Mouse (Mus musculus) erythroblast, embryonic 14.5 days (primary cell): ENCODE results near the gene Slc35c2. TPM values are rescaled to one million over a fixed set of nuclear protein-coding genes. Genes with fewer than 3 reads are reported as not detected.
A peak's percentile ranks its signal among the peaks of the same experiment; 100 is the strongest.

Experiments
- H3K27me3 ChIP-seq: 2 replicates; pipeline ENCODE4 v1.6.1; 2012; ENCODE audit warnings: inconsistent platforms; ENCODE audit not compliant: control insufficient read depth
- H3K36me3 ChIP-seq: 2 replicates; pipeline ENCODE4 v1.6.1; 2012; ENCODE audit warnings: mild to moderate bottlenecking, inconsistent platforms; ENCODE audit not compliant: control insufficient read depth
- H3K4me1 ChIP-seq: 2 replicates; pipeline ENCODE4 v1.6.1; 2012; ENCODE audit warnings: inconsistent platforms; ENCODE audit not compliant: control insufficient read depth
- H3K4me3 ChIP-seq: replicated peaks from 2 replicates; pipeline ENCODE3; 2012; ENCODE audit warnings: moderate library complexity, mild to moderate bottlenecking, inconsistent platforms
- H3K9me3 ChIP-seq: 2 replicates; pipeline ENCODE4 v1.6.1; 2012; ENCODE audit warnings: low read length, inconsistent platforms, mixed read lengths; ENCODE audit not compliant: control insufficient read depth
- GATA1 ChIP-seq: IDR thresholded peaks from 2 replicates; pipeline ENCODE4 v1.6.1; 2012; ENCODE audit warnings: low read length, inconsistent platforms, mixed read lengths
- TAL1 ChIP-seq: IDR thresholded peaks from 3 replicates; pipeline ENCODE4 v1.6.1; 2012; ENCODE audit warnings: low read length, inconsistent platforms, mixed read lengths
- polyA plus RNA-seq: library from polyadenylated mRNA; stranded (reverse); fragments of >175 nt; gene quantifications from 2 replicates; pipeline ENCODE4 v1.2.3, GENCODE M21; 2012

The Slc35c2 gene
- polyA plus RNA-seq, 1 experiment, result 2.5 TPM

GRCm38 (mm10) chr2:165316837-165317473, 29.3 kb upstream of the Slc35c2 start:
- Histone ChIP-seq H3K36me3 (peaks cover 44% of the 10 kb centered on the region), H3K4me1 (peaks cover 41% of the 10 kb centered on the region), H3K4me3 (no peak overlapping the region), H3K9me3 (no peaks in the 10 kb centered on the region), H3K27me3 (no peaks in the 10 kb centered on the region)
- TF ChIP-seq TAL1 (no peak), GATA1 (no peak)

- peaks cover 33% of the 10 kb centered on the region for H3K4me1 ChIP-seq
- H3K4me3 ChIP-seq, result no peak overlapping the region
Observed at GRCm38 (mm10) chr2:165316204-165316603, 28.5 kb upstream of the Slc35c2 start.

DNA sequence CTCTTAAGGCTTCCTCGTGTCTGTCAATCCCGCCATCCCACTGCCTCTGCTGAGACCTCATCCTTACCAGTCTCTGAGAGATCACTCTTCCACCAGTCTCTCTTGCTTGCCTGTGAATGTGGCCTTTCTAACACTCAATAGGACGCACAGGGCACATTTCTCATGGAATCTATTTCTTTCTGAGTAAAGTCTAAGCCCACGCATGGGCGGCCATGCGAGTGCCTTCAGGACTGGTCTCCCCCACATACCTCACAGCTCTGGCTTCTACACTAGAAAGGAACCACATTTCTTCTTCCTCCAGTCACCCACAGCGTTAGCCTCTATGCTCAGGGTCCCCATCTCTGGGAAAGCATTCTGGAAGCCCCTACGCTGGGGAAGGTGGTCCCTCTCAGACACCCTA, 26.5 kb upstream of the Slc35c2 start:
- TF ChIP-seq TAL1 (no peak), GATA1 (no peak)
- peaks cover 60% of the 10 kb centered on the region for H3K36me3 ChIP-seq

More at GRCm38 (mm10) chr2:165316204-165316603, 28.5 kb upstream of the Slc35c2 start:
- TF ChIP-seq GATA1, result no peak
- TF ChIP-seq TAL1, result no peak
- Histone ChIP-seq H3K27me3 (no peaks in the 10 kb centered on the region), H3K9me3 (no peaks in the 10 kb centered on the region), H3K36me3 (peaks cover 49% of the 10 kb centered on the region)

DNA sequence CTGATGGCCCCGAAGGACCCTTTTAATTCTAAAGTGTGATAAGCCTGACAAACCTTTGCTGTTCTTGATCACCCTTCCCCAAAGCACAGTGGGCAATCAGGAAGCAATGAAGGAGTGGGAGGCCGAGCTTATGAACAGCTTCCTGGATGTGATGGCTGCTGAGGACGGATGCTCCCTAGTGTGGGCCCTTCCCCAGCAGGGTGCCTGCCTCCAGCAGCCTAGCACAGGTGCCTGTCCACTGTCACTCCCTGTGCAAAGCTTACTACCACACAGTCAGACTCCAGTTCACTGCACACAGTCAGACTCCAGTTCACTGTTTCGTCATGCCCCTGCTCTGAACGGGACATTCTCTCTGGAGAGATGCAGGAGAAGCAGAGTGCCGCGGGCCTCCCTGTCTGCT, 24.7 kb upstream of the Slc35c2 start:
- Histone ChIP-seq H3K9me3 (no peaks in the 10 kb centered on the region), H3K27me3 (no peaks in the 10 kb centered on the region), H3K4me1 (peaks cover 18% of the 10 kb centered on the region), H3K36me3 (peaks cover 70% of the 10 kb centered on the region), H3K4me3 (no peak overlapping the region)
- 0 out of 3 replicates have a peak, but pooled peaks have one; percentile 22 for TF ChIP-seq TAL1
- TF ChIP-seq GATA1, result no peak

More for the DNA sequence above, 26.5 kb upstream of the Slc35c2 start:
- Histone ChIP-seq H3K9me3 (no peaks in the 10 kb centered on the region), H3K4me1 (peaks cover 32% of the 10 kb centered on the region), H3K4me3 (no peak overlapping the region), H3K27me3 (no peaks in the 10 kb centered on the region)

DNA sequence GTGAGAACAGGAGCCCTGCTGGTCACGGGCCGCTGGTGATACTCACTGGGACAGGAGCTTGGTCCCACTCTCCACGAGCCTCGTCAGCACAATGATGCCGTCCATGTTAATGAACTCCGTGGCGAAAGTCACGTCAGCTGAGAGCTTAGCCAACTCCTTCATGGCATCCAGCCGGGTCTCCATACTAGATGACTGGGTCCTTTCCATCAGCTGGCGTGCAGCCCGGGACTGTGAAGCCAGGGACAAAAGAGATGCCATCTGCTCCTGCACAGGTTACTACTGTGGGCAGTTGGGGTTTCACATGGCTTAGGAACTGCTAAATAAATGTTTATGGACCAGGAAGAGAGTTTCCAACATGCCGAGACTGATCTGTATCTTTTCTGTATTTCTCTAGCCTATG, 23.9 kb upstream of the Slc35c2 start:
- H3K36me3 ChIP-seq, result peaks cover 70% of the 10 kb centered on the region

DNA sequence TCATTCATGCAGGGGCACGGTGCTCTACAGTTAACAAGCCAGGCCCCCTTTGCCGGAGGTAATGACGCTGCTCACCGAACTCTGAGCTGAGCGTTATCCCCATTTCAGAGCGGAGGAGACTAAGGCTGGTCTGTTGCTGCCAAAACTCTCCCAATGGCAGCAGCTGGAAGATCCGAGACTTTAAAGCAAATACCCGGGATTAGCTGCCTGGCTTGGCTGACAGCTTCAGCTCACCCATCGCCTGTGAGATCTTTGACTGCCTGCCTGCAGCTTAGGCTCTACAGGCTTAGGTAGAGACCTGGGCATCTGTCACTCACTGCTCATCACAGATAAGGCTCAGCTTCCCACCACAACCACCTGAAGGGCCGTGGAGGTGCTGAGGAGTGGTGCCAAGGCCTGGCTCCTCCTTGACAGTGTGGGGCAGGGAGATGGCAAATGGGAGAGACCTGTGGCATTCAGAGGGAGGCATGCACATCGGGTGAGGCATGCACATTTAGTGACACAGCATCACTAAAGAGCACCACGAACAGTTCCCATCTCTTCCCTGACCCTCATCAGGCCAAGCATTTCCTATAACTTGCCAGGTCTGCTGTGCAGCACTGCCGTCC, 23.3 kb upstream of the Slc35c2 start:
- Histone ChIP-seq H3K27me3 (no peaks in the 10 kb centered on the region), H3K9me3 (no peaks in the 10 kb centered on the region), H3K36me3 (peaks cover 63% of the 10 kb centered on the region), H3K4me3 (no peak overlapping the region), H3K4me1 (peaks cover 3% of the 10 kb centered on the region)
- TF ChIP-seq TAL1 (no peak), GATA1 (no peak)

More for the DNA sequence above, 23.9 kb upstream of the Slc35c2 start:
- no peak overlapping the region for H3K4me3 ChIP-seq
- peaks cover 10% of the 10 kb centered on the region for H3K4me1 ChIP-seq
- no peak for TF ChIP-seq TAL1
- no peak for TF ChIP-seq GATA1
- H3K27me3 ChIP-seq, result no peaks in the 10 kb centered on the region
- no peaks in the 10 kb centered on the region for H3K9me3 ChIP-seq

DNA sequence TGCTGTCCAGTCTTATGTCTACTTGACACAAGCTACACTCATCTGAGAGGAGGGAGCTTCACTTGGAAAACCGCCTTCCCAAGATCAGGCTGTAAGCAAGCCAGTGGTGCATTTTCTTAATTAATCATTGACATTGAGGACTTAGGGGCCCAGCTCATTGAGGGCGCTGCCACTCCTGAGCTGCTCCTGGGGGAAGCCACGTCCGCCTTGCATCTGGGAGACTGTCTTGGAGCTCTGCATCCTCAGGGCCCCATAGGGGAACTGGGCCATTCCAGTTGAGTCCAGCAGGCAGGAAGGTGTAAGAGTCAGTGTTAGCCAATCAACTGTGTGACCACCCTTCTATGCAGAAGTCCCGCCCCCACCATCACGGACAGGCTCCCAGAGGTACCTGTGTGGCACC, 20.1 kb upstream of the Slc35c2 start:
- Histone ChIP-seq H3K4me1 (no peaks in the 10 kb centered on the region), H3K4me3 (no peak overlapping the region), H3K9me3 (0 out of 2 replicates have a peak, but pooled peaks cover 2% of the 10 kb centered on the region), H3K27me3 (no peaks in the 10 kb centered on the region), H3K36me3 (peaks cover 51% of the 10 kb centered on the region)
- TF ChIP-seq GATA1 (no peak), TAL1 (no peak)

- TF ChIP-seq TAL1 (no peak), GATA1 (no peak)
- no peaks in the 10 kb centered on the region for H3K27me3 ChIP-seq
- H3K9me3 ChIP-seq, result 0 out of 2 replicates have a peak, but pooled peaks cover 2% of the 10 kb centered on the region
- no peak overlapping the region for H3K4me3 ChIP-seq
- H3K4me1 ChIP-seq, result no peaks in the 10 kb centered on the region
- peaks cover 51% of the 10 kb centered on the region for H3K36me3 ChIP-seq
Observed at GRCm38 (mm10) chr2:165305438-165305837, 17.8 kb upstream of the Slc35c2 start.

- no peak overlapping the region for H3K4me3 ChIP-seq
- H3K4me1 ChIP-seq, result no peaks in the 10 kb centered on the region
- H3K27me3 ChIP-seq, result no peaks in the 10 kb centered on the region
- peaks cover 44% of the 10 kb centered on the region for H3K36me3 ChIP-seq
- no peak for TF ChIP-seq GATA1
- H3K9me3 ChIP-seq, result 0 out of 2 replicates have a peak, but pooled peaks cover 2% of the 10 kb centered on the region
Observed at GRCm38 (mm10) chr2:165304819-165305218, 17.1 kb upstream of the Slc35c2 start.
